Mouse (Mus musculus): ENCODE data around the gene Fam221a. TPM values are rescaled to one million over a fixed set of nuclear protein-coding genes. Genes with fewer than 3 reads are reported as not detected.

The Fam221a gene
- total RNA-seq (2021), result 2.1 and 2.7 TPM in 2 replicates
- long read RNA-seq, partial matches to known transcripts, result 0 of 1 reads
- long read RNA-seq, other reads (novel, unspliced or antisense), result 1 of 1 reads

GRCm38 (mm10) chr6:49367159-49368054 lies at the start of gene Fam221a:
Fam221a (plus strand) TSS chr6:49367739.
- peak; percentile 85 for DNase-seq

DNA sequence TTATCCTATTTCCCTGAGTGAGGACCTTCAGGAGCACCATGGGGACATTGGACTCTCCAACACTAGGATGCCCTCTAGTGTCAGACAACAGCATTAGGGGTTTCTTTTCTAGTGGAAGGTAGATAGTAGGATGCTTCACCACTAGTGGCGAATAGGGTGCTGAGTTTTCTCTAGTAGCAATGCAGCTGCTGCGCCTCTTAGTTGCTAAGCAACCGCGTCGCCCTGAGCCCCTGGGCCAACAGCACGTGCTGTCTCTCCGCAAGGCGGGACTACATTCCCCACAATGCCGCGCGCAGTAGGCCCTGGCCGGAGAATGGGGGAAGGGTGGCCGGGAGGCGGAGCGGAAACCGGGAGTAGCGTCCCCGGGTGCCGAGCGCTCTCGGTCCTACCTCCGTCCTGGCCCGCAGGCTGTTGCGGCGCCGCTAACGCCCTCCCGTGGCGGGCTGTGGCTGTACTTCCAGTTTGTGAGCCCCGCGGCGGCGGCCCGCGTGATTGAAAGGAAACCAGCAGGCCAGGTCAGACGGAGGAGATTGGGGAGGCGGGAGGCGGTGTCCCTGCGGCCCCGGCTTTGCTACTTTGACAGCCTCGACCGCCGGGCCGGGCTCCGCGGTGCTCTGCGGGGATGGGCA lies 48.5 kb upstream of the Fam221a start, which contains the start of gene Ccdc126:
Gene Ccdc126, plus strand, starts transcription at position 309 of the 629 bp plus-strand sequence.
- DNase-seq, result peak; percentile 98

GRCm38 (mm10) chr6:49319595-49320315 lies 47.8 kb upstream of the Fam221a start:
- DNase-seq, result no peak

GRCm38 (mm10) chr6:49321341-49321740 lies 46.2 kb upstream of the Fam221a start:
- no peak for DNase-seq

DNA sequence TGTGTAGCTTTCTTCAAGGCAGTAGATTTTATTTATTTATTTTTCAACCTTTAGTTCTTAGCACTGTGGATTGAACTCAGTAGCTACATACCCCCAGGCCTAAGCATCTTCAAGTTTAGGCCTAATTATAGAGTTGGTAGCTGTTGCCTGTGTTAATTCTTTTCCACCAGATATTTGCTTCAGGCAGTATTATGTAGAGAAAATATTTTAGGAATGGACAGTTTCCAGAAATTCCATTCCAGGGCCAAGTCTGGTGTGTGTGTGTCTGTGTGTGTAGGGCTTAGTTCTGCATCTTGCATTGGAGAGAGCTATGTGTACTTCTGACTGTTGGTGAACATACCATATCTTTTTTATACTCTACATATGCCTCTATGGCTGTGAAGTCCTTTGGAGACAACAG lies 45.5 kb upstream of the Fam221a start:
- no peak for DNase-seq

DNA sequence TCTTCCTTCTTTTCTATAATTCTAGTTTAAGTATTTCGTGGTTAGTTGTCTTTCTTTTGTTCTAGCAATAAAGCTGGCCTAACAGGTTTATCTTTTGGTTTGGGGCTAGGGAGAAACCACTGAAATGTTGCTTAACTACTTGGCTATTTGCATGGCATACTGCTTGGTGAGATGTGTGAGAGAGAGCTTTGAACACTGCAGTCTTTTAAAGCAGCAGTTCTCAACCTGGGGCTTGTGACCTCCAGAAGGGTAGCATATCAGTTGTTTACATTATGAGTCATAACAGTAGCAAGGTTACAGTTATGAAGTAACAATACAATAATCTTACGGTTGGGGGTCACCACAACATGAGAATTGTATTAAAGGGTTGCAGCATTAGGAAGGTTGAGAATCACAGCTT lies 44.6 kb upstream of the Fam221a start:
- DNase-seq, result no peak

- no peak for DNase-seq
These were observed 43.0 kb upstream of the Fam221a start for GRCm38 (mm10) chr6:49324528-49324927.

- DNase-seq, result no peak
These were observed 42.2 kb upstream of the Fam221a start for GRCm38 (mm10) chr6:49325294-49325693.

GRCm38 (mm10) chr6:49326846-49327245 lies 40.7 kb upstream of the Fam221a start:
- DNase-seq, result no peak

GRCm38 (mm10) chr6:49331369-49332059 lies 36.0 kb upstream of the Fam221a start:
- no peak for DNase-seq

- no peak for DNase-seq
These were observed 35.5 kb upstream of the Fam221a start for GRCm38 (mm10) chr6:49332060-49332370.

DNA sequence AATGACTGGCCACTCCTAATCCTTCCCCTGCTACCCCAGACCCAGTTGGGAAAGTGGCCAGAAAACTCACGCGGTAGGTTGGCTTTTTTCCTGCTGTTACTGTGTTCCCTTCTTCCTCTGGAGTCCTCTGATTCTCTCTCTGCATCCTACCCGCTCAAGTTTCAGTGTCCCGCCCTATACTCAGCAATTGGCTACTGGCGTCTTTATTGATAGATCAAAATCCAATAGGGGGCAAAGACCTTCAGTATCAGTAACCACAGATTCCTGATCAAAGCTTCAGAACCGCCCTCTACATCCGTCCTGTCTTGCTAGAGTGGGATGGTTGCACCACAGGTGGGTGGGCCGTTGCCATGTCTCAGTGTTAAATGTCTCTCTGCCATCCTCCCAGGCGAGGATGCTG lies 29.0 kb upstream of the Fam221a start:
- DNase-seq, result no peak

- DNase-seq, result no peak
These were observed 28.4 kb upstream of the Fam221a start for GRCm38 (mm10) chr6:49339145-49339544.

- no peak for DNase-seq
These were observed 23.6 kb upstream of the Fam221a start for GRCm38 (mm10) chr6:49343737-49344469.

DNA sequence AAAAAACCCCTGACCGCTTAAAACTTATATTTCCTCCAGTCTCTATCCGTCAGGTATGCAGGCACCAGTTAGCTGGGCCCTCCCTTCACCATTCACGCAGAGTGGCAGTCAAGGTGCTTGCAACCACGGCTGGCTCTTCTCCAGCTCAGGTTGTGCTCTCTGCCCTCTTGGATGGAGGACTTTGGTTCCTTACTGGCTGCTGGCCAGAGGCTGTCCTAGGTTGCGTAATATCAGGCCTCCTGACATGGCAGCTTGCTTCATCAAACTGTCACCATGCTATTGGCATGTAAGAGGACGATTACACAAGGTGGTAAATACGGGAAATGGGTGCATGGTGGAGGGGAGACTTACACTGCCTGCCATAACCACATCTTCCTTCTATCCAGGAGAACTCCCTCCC lies 17.7 kb upstream of the Fam221a start:
- peak; percentile 21 for DNase-seq

GRCm38 (mm10) chr6:49354613-49355012 lies 12.9 kb upstream of the Fam221a start:
- DNase-seq, result no peak

DNA sequence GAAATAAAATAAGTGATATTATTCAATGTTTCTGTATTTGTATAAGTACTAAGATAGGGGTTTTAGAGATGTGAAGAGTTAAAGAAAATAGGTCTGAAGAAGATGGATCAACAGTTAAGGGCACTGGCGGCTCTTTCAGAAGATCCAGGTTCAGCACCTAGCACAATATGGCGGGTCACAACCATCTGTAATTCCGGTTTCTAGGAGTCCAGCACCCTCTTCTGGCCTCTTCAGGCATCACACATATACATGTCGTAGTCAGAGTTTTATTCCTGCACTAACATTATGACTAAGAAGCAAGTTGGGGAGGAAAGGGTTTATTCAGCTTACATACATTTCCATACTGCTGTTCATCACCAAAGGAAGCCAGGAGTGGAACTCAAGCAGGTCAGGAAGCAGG lies 12.4 kb upstream of the Fam221a start:
- no peak for DNase-seq

DNA sequence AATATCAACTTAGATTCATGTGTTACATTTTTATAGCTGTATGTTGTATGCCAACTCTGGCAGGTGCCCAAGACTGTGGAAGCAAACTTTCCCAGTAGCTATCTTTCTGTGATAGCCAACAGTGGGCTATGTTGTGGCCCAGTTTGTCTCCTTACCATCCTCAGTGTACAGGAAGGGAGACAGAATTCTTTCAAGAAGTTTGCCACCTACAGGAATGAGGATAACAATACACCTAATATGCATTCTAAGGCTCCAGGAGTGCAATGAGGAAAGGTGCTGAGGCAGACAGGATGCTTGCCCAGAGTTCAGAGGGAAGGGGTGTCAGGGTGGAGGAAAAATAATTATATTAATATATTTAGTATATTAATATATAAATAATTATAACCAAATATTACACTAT lies 7.1 kb upstream of the Fam221a start:
- DNase-seq, result no peak

DNA sequence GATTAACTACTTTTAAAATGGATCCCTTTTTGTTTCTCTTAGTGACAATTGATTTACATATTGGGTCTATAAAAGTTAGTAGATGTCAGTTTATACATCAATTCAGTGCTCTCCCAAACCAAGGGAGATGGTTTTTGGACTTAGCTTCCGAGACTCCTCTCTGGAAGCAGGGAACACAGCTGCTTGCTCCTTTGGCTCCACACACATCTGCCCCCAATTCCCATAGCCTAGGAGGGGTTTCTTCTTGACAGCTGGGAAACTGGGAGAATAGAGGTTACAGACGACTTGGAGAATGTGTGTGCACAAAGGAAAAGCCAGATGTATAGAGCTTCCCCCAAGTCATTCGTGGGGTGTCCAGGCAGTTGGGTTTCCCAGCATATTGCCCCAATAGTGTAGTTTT lies 673 bp downstream of the Fam221a start:
- no peak for DNase-seq

DNA sequence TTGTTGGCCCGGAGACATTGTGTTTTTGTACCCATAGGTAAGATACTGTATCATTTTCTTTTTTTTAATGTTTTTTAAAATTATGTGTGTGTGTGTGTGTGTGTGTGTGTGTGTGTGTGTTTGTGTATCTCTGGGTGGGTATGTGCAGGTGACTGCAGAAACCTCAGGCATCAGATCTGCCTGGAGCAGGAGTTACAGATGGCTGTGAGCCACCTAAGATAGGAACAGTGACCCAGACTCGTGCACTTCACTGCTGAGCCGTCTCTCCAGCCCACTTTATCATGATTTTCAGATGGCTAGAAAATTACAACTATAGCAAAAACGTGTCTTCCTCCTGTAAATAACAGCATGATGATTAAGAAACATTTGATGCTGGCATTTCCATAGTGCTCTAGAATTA lies 5.2 kb downstream of the Fam221a start:
- no peak for DNase-seq

- no peak for DNase-seq
These were observed 6.4 kb downstream of the Fam221a start for GRCm38 (mm10) chr6:49373943-49374342.

- DNase-seq, result no peak
These were observed 10.8 kb downstream of the Fam221a start for GRCm38 (mm10) chr6:49378328-49378727.
